Mouse (Mus musculus): ENCODE results near the gene Slc30a4. TPM values are rescaled to one million over a fixed set of nuclear protein-coding genes. Genes with fewer than 3 reads are reported as not detected.

Gene Slc30a4
- 7.9 and 12.3 TPM in 2 replicates for polyA plus RNA-seq (2014; fragmentation: Nextera tagmentation; extraction: Ambion mirVana)

DNA sequence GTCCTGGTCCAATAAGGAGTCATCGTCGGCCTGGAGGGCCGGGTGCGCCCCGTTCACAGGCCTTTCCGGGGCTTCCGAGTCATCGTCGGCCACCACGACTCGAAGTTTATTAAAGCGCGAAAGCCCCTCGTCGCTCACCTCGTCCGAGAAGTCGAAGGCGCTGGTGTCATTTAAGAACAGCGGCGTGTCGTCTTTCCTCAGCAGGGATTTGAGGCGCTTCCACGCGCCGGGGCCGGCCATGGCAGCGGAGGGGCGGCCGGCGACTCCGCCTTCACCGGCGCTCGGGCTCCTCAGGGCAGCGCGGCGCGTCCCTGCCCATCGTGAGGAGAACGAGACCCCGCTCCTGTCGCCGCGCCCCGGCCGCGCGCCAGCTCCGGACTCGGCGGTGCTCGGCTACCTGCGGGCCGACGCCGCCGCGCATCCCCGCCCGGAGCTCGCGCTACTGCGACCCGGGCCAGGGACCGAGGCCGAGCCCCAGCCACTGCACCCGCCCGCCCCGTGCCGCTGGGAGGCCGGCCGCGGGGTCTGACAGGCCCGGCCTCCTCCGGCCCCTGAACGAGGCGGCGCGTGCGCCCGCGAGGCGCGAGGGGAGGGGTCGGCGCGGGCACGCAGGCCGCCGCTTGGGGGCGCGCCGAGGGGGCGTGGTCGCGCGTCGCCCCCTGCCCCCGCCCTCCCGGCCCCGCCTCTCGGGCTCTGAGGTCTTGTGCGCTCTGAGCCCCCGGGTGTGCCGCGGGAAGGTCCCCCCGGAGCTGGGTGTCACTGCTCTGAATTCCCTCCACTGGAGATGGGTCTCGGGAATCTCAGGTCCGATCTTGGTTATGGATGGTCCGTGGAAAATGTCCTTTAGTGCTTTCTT is at the start of gene Slc30a4:
Gene Slc30a4, minus strand, starts transcription at position 483 of the 856 bp plus-strand sequence.
- ATAC-seq (ENCODE audit: low FRiP score) (peak; percentile 99), DNase-seq (ENCODE audit: low spot score) (peak; percentile 89)
- H3K27ac ChIP-seq (ENCODE audit: low read depth, low read length): no peak within 1 kb of the TSS
- peak within 1 kb of the TSS; percentile 88 for H3K4me2 ChIP-seq (replicated peaks; ENCODE audit: low read depth, low read length)
- WGBS: under 1% methylated on average over 82 of the region's 111 CpGs
- H3K4me3 ChIP-seq (ENCODE audit: low read depth, low read length): peak within 1 kb of the TSS; percentile 43
- peak within 1 kb of the TSS; percentile 40 for H3K9ac ChIP-seq (ENCODE audit: low read depth, low read length)
- no peaks in the 10 kb centered on the region for H3K9me3 ChIP-seq (ENCODE audit: control insufficient read depth, low read length)
- peaks cover 2% of the 10 kb centered on the region; the same call in 1 of the 2 replicates for H3K4me1 ChIP-seq (replicated peaks; ENCODE audit: control insufficient read depth, insufficient read depth, low read length)
- H3K36me3 ChIP-seq (ENCODE audit: control insufficient read depth, insufficient read depth, low read length): no peaks in the 10 kb centered on the region
- H3K27me3 ChIP-seq (ENCODE audit: control insufficient read depth, insufficient read depth, low read length): no peaks in the 10 kb centered on the region

DNA sequence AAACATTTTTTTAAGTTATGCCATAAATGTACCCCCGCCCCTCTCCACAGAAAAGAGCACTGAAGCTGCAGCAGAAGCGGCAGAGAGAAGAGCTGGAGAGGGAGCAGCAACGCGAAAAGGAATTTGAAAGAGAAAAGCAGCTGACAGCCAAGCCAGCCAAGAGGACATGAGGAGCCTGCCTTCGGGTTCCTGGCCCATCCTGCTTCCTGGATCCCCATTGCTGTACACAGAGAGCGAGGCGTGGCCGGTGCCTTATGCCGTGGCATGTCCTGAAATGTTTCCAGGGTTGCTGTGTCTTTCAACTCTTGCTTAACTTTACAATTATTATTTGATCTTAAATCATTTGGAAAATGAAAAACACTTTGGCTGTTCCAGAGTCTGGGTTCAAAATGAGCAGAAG is 44.0 kb upstream of the Slc30a4 start:
- 91% methylated on average over 9 of the region's 9 CpGs for WGBS
- no peak overlapping the region for H3K4me3 ChIP-seq (ENCODE audit: low read depth, low read length)
- no peak overlapping the region for H3K27ac ChIP-seq (ENCODE audit: low read depth, low read length)
- no peaks in the 10 kb centered on the region for H3K9me3 ChIP-seq (ENCODE audit: control insufficient read depth, low read length)
- no peaks in the 10 kb centered on the region for H3K27me3 ChIP-seq (ENCODE audit: control insufficient read depth, insufficient read depth, low read length)
- DNase-seq (ENCODE audit: low spot score) (no peak), ATAC-seq (ENCODE audit: low FRiP score) (no peak)
- no peak overlapping the region for H3K4me2 ChIP-seq (replicated peaks; ENCODE audit: low read depth, low read length)
- H3K36me3 ChIP-seq (ENCODE audit: control insufficient read depth, insufficient read depth, low read length): no peaks in the 10 kb centered on the region
- H3K9ac ChIP-seq (ENCODE audit: low read depth, low read length): no peak overlapping the region
- H3K4me1 ChIP-seq (replicated peaks; ENCODE audit: control insufficient read depth, insufficient read depth, low read length): no peaks in the 10 kb centered on the region

DNA sequence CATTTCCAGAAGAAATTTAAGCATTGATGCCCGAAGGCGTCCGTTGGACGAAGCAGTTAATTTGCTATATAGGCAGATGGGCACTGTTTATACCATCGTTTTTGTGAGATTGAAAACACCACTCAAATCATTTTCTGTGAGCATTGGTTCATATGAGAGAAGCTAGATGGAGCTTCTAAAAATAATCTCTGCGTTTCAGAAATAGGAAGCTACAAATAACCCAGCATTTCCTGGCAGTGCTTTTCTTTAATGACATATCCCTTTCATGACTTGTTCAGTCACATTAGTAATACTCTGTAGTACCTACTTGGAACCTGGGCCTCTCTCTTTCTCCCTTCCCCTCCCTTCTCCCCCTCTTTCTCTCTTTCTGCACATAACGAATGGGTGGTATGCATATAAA is 36.6 kb upstream of the Slc30a4 start:
- Histone ChIP-seq H3K9me3 (ENCODE audit: control insufficient read depth, low read length) (no peaks in the 10 kb centered on the region), H3K36me3 (ENCODE audit: control insufficient read depth, insufficient read depth, low read length) (no peaks in the 10 kb centered on the region), H3K4me1 (replicated peaks; ENCODE audit: control insufficient read depth, insufficient read depth, low read length) (no peaks in the 10 kb centered on the region), H3K27ac (ENCODE audit: low read depth, low read length) (no peak overlapping the region; the same call in 1 of the 2 replicates), H3K4me2 (replicated peaks; ENCODE audit: low read depth, low read length) (peak overlapping the region; percentile 66), H3K27me3 (ENCODE audit: control insufficient read depth, insufficient read depth, low read length) (0 out of 2 replicates have a peak, but pooled peaks cover 2% of the 10 kb centered on the region), H3K4me3 (ENCODE audit: low read depth, low read length) (peak overlapping the region; percentile 77), H3K9ac (ENCODE audit: low read depth, low read length) (peak overlapping the region; percentile 94)
- 37% methylated on average over 7 of the region's 7 CpGs for WGBS
- ATAC-seq (ENCODE audit: low FRiP score) (no peak), DNase-seq (ENCODE audit: low spot score) (peak; percentile 3)

DNA sequence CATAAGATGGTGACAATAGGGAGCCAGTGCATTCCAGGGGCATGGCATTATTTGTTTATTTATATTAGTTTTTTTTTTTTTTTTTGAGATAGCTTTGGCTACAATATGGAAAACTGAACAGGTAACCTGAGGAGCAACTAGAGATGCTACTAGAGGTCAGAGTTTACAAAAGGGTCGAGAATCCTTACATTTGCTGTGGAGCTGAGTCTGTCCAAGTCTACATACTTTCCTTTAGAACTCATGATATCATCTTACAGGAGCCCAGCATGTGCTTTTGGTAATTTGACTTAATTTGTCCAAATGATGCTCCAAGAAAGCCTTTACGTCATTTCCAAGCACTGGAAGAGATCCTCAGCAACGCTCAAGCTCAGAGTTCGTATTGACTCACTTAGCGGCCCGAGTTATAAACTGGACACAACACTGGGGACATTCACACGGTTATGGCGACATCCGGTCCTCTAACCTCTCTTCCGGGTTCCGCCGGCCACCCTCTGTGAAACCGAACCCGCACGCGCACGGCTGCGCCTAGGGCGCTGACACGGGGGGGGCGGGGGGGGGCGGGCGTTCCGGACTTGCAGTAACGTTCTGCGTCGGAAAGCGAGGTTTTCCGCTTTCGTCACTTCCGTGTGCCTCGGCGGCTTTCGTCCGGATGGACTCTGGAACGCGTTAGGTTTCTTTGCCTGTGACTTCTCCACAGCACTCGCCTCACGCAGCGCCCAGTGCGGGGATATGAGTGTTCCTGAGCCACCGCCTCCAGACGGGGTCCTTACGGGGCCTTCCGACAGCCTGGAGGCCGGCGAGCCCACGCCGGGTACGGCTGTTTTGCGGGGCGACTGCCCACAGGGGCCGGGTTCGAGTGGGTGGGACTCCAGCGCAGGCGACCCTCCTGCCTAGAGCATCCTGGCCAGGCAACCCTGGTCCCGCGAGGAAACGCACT is 35.7 kb upstream of the Slc30a4 start, which contains the start of gene Bloc1s6:
Gene Bloc1s6, plus strand, starts transcription at position 610 of the 937 bp plus-strand sequence.
- Histone ChIP-seq H3K36me3 (ENCODE audit: control insufficient read depth, insufficient read depth, low read length) (no peaks in the 10 kb centered on the region), H3K27ac (ENCODE audit: low read depth, low read length) (peak within 1 kb of the TSS; percentile 86), H3K27me3 (ENCODE audit: control insufficient read depth, insufficient read depth, low read length) (0 out of 2 replicates have a peak, but pooled peaks cover 2% of the 10 kb centered on the region), H3K4me2 (replicated peaks; ENCODE audit: low read depth, low read length) (peak within 1 kb of the TSS; percentile 66), H3K9me3 (ENCODE audit: control insufficient read depth, low read length) (no peaks in the 10 kb centered on the region), H3K4me3 (ENCODE audit: low read depth, low read length) (peak within 1 kb of the TSS; percentile 77), H3K4me1 (replicated peaks; ENCODE audit: control insufficient read depth, insufficient read depth, low read length) (no peaks in the 10 kb centered on the region), H3K9ac (ENCODE audit: low read depth, low read length) (peak within 1 kb of the TSS; percentile 94)
- peak; percentile 97 for ATAC-seq (ENCODE audit: low FRiP score)
- under 1% methylated on average over 48 of the region's 59 CpGs for WGBS
- DNase-seq (ENCODE audit: low spot score): peak; percentile 96

DNA sequence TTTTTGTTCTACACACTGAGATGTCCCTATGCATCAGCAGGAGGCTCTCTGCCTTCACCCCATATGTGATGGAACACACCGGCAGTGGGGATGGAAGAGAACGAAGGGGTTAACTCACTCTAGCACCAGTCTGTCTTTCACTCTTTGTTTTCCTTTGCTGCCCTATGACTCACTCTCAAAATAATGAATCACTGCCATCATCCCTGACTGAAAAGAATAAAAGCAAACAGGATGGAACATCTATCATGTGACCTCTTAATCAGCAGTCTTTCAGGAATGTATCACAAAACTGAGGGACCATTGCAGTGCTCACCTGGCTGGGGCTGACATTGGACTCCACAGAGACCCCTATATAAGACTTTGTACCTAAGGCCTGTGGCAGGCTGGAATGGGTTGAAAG is 29.0 kb upstream of the Slc30a4 start:
- Histone ChIP-seq H3K36me3 (ENCODE audit: control insufficient read depth, insufficient read depth, low read length) (no peaks in the 10 kb centered on the region), H3K27ac (ENCODE audit: low read depth, low read length) (no peak overlapping the region), H3K9me3 (ENCODE audit: control insufficient read depth, low read length) (no peaks in the 10 kb centered on the region), H3K27me3 (ENCODE audit: control insufficient read depth, insufficient read depth, low read length) (0 out of 2 replicates have a peak, but pooled peaks cover 2% of the 10 kb centered on the region), H3K9ac (ENCODE audit: low read depth, low read length) (no peak overlapping the region), H3K4me1 (replicated peaks; ENCODE audit: control insufficient read depth, insufficient read depth, low read length) (no peaks in the 10 kb centered on the region), H3K4me3 (ENCODE audit: low read depth, low read length) (no peak overlapping the region), H3K4me2 (replicated peaks; ENCODE audit: low read depth, low read length) (no peak overlapping the region)
- ATAC-seq (ENCODE audit: low FRiP score): no peak
- WGBS: 49% methylated on average over 2 of the region's 2 CpGs
- DNase-seq (ENCODE audit: low spot score): no peak

DNA sequence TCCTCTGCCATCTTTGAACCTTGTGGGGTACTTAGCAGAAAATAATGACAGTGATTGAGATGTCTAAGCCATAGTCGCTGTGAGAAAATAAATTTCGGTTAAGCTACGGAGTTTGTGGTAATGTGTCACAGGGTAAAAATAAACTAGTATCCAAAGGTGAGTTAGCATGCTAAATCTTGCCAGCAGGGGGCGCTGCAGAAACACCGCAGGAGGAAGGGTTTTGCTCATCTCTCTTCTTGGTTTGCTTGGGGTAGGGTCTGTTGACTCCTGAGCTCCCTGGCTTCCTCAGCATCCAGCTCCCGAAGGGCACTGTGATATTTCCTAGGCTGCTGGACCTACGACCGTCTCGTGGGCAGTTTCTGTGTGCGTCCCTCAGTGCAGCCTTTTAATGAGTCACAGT is 23.1 kb upstream of the Slc30a4 start:
- 57% methylated on average over 10 of the region's 10 CpGs for WGBS
- Histone ChIP-seq H3K27ac (ENCODE audit: low read depth, low read length) (no peak overlapping the region), H3K27me3 (ENCODE audit: control insufficient read depth, insufficient read depth, low read length) (no peaks in the 10 kb centered on the region), H3K4me3 (ENCODE audit: low read depth, low read length) (no peak overlapping the region), H3K9me3 (ENCODE audit: control insufficient read depth, low read length) (no peaks in the 10 kb centered on the region), H3K9ac (ENCODE audit: low read depth, low read length) (no peak overlapping the region), H3K4me1 (replicated peaks; ENCODE audit: control insufficient read depth, insufficient read depth, low read length) (no peaks in the 10 kb centered on the region), H3K36me3 (ENCODE audit: control insufficient read depth, insufficient read depth, low read length) (no peaks in the 10 kb centered on the region), H3K4me2 (replicated peaks; ENCODE audit: low read depth, low read length) (no peak overlapping the region)
- DNase-seq (ENCODE audit: low spot score): peak; percentile 45
- ATAC-seq (ENCODE audit: low FRiP score): no peak

DNA sequence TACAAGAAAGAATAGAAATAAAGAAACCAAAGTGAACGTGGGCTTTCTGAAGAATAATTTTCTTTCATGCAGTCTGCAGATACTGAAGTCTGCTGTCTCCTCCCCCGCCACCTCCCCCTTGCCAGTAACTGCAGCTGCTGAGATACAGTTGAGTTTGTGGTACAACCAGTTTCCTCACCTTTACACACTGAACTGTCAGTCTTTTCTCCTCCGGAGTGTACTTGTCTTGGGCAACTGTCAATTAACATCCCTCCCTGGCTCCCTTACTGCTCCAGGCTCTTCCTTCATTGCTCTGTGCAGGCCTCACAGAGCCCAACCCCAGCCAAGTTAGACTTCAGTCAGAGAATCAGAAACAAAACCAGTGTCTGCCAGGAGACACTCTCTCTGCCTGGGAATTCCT is 18.1 kb upstream of the Slc30a4 start:
- no peak overlapping the region for H3K9ac ChIP-seq (ENCODE audit: low read depth, low read length)
- H3K27ac ChIP-seq (ENCODE audit: low read depth, low read length): no peak overlapping the region
- H3K9me3 ChIP-seq (ENCODE audit: control insufficient read depth, low read length): no peaks in the 10 kb centered on the region
- no peak for ATAC-seq (ENCODE audit: low FRiP score)
- H3K27me3 ChIP-seq (ENCODE audit: control insufficient read depth, insufficient read depth, low read length): no peaks in the 10 kb centered on the region
- DNase-seq (ENCODE audit: low spot score): no peak
- H3K4me3 ChIP-seq (ENCODE audit: low read depth, low read length): no peak overlapping the region
- no peak overlapping the region for H3K4me2 ChIP-seq (replicated peaks; ENCODE audit: low read depth, low read length)
- no peaks in the 10 kb centered on the region for H3K4me1 ChIP-seq (replicated peaks; ENCODE audit: control insufficient read depth, insufficient read depth, low read length)
- H3K36me3 ChIP-seq (ENCODE audit: control insufficient read depth, insufficient read depth, low read length): no peaks in the 10 kb centered on the region
- WGBS: 78% methylated on average over 3 of the region's 3 CpGs

DNA sequence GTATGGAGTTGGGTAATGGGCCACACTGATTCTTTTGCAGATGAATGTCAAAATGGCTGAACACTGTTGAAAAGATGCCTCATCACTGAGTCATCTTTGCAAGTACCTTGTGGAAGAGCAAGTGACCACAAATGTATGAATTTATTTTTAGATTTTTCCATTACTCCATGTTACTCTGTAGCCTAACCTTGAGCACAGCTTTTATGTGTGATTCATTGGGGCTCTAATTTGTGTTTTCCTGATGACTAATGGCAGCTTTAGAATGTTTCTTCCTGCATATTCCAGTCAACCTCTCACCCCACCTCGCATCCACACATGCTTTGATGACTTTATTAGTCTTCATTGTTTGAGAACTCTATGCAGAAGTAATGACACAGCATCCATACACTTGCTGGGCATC is 16.8 kb upstream of the Slc30a4 start:
- no peak overlapping the region for H3K27ac ChIP-seq (ENCODE audit: low read depth, low read length)
- H3K27me3 ChIP-seq (ENCODE audit: control insufficient read depth, insufficient read depth, low read length): no peaks in the 10 kb centered on the region
- no peak for DNase-seq (ENCODE audit: low spot score)
- no peak for ATAC-seq (ENCODE audit: low FRiP score)
- no peak overlapping the region for H3K4me2 ChIP-seq (replicated peaks; ENCODE audit: low read depth, low read length)
- H3K9ac ChIP-seq (ENCODE audit: low read depth, low read length): no peak overlapping the region
- H3K9me3 ChIP-seq (ENCODE audit: control insufficient read depth, low read length): no peaks in the 10 kb centered on the region
- no peaks in the 10 kb centered on the region for H3K4me1 ChIP-seq (replicated peaks; ENCODE audit: control insufficient read depth, insufficient read depth, low read length)
- no peak overlapping the region for H3K4me3 ChIP-seq (ENCODE audit: low read depth, low read length)
- no peaks in the 10 kb centered on the region for H3K36me3 ChIP-seq (ENCODE audit: control insufficient read depth, insufficient read depth, low read length)
- 59% methylated on average over 1 of the region's 1 CpGs for WGBS

All from hindbrain, embryonic 11.5 days (tissue).